ENCODE assay signal across 21 mouse cellular contexts in the genomic region with DNA sequence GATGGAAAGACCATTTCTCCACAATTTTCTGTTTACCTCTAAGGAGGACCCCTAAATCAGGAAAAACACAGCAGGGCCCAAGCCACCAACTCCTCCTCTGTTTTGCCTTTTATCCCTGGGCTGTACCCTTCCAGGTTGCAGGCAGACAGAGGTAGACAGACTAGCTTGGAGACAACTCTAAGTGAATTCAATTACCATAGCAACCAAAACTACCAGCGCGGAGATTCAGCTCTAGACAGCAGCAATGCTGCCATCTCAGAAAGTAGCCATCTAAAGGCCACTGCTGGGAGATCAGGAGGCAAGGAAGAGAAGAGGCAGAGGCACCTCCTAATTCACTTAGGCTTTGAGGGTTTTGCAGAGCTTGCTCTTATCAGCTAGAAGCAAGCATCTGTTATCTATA. TPM values are rescaled to one million over a fixed set of nuclear protein-coding genes. Genes with fewer than 3 reads are reported as not detected.
DNase-seq lines count a peak whose midpoint lies in the region; ATAC-seq and TF ChIP-seq lines count a peak whose summit lies in the region.
"Had no signal": no experiment of that assay in that cellular context is flagged by ENCODE, and none has a peak within 500 bp of the region (broad histone marks: within the 10 kb centered on the region; RNA-seq: fewer than 3 reads in every experiment).

No protein-coding gene starts in this region.

- WGBS in hindbrain, embryonic 13.5 days, result 33% methylated on average over 2 of the region's 2 CpGs
- whole genome bisulfite sequencing in hindbrain, embryonic 11.5 days, result 38% methylated on average over 2 of the region's 2 CpGs
- 42% methylated on average over 2 of the region's 2 CpGs for WGBS in midbrain, embryonic 13.5 days
- 45% methylated on average over 2 of the region's 2 CpGs for WGBS in midbrain, embryonic 10.5 days
- WGBS in hindbrain, embryonic 16.5 days, result 31% methylated on average over 2 of the region's 2 CpGs
- 9% methylated on average over 2 of the region's 2 CpGs for whole genome bisulfite sequencing in midbrain, postnatal 0 days

- peaks cover 9% of the 10 kb centered on the region; the same call in 1 of the 2 replicates for H3K4me1 ChIP-seq in hindbrain, embryonic 13.5 days (replicated peaks)
- no peaks in the 10 kb centered on the region for H3K4me1 ChIP-seq in hindbrain, embryonic 11.5 days (replicated peaks; ENCODE audit: control insufficient read depth, insufficient read depth, low read length)
- peaks cover 6% of the 10 kb centered on the region for H3K4me1 ChIP-seq in midbrain, embryonic 13.5 days (replicated peaks)
- H3K4me1 ChIP-seq in midbrain, embryonic 10.5 days, result peaks cover 6% of the 10 kb centered on the region
- H3K4me1 ChIP-seq in hindbrain, embryonic 16.5 days (ENCODE audit: control insufficient read depth, insufficient read depth, low read depth, low read length), result no peaks in the 10 kb centered on the region; the same call in 1 of the 2 replicates
- peaks cover 11% of the 10 kb centered on the region; the same call in 1 of the 2 replicates for H3K4me1 ChIP-seq in midbrain, postnatal 0 days (ENCODE audit: insufficient read depth, low read length)
- H3K4me1 ChIP-seq: embryonic facial prominence, embryonic 12.5 days; limb, embryonic 13.5 days; liver, embryonic 13.5 days; lung, embryonic 15.5 days; midbrain, embryonic 12.5 days had no signal

- H3K9ac ChIP-seq in hindbrain, embryonic 13.5 days, result no peak overlapping the region
- no peak overlapping the region for H3K9ac ChIP-seq in hindbrain, embryonic 11.5 days (ENCODE audit: low read depth, low read length)
- no peak overlapping the region for H3K9ac ChIP-seq in midbrain, embryonic 13.5 days (replicated peaks)
- no peak overlapping the region for H3K9ac ChIP-seq in hindbrain, embryonic 16.5 days (ENCODE audit: low read depth, low read length)
- no peak overlapping the region for H3K9ac ChIP-seq in midbrain, postnatal 0 days (replicated peaks; ENCODE audit: low read length, poor library complexity, severe bottlenecking)
- H3K9ac ChIP-seq: embryonic facial prominence, embryonic 12.5 days; limb, embryonic 13.5 days; liver, embryonic 13.5 days; lung, embryonic 15.5 days; midbrain, embryonic 12.5 days had no signal

- no peak for DNase-seq in hindbrain, embryonic 11.5 days (ENCODE audit: low spot score)
- DNase-seq in midbrain, embryonic 10.5 days (ENCODE audit: low spot score), result no peak
- DNase-seq in midbrain, postnatal 0 days (ENCODE audit: low spot score), result peak; percentile 72
- DNase-seq: adrenal gland, adult 2 months; cerebellum, adult 9-10 months; heart, postnatal 10 days; kidney, adult 2 months; kidney, postnatal 10 days; liver, embryonic 13.5 days; lung, postnatal 4 days had no signal

- H3K27ac ChIP-seq in hindbrain, embryonic 13.5 days, result no peak overlapping the region
- H3K27ac ChIP-seq in hindbrain, embryonic 11.5 days (ENCODE audit: low read depth, low read length), result no peak overlapping the region
- H3K27ac ChIP-seq in midbrain, embryonic 13.5 days, result no peak overlapping the region
- H3K27ac ChIP-seq in midbrain, embryonic 10.5 days (replicated peaks), result no peak overlapping the region
- no peak overlapping the region for H3K27ac ChIP-seq in hindbrain, embryonic 16.5 days (ENCODE audit: low read depth, low read length)
- H3K27ac ChIP-seq in midbrain, postnatal 0 days (ENCODE audit: low read depth, low read length), result peak overlapping the region; percentile 13; the same call in 1 of the 2 replicates
- H3K27ac ChIP-seq: embryonic facial prominence, embryonic 12.5 days; layer of hippocampus, adult 2 months; limb, embryonic 13.5 days; liver, embryonic 13.5 days; lung, embryonic 15.5 days; midbrain, embryonic 12.5 days had no signal

- H3K4me2 ChIP-seq in hindbrain, embryonic 13.5 days, result no peak overlapping the region
- H3K4me2 ChIP-seq in hindbrain, embryonic 11.5 days (replicated peaks; ENCODE audit: low read depth, low read length), result no peak overlapping the region
- no peak overlapping the region for H3K4me2 ChIP-seq in midbrain, embryonic 13.5 days (replicated peaks)
- H3K4me2 ChIP-seq in hindbrain, embryonic 16.5 days (ENCODE audit: low read length), result no peak overlapping the region
- H3K4me2 ChIP-seq in midbrain, postnatal 0 days (ENCODE audit: low read depth, low read length, poor library complexity, severe bottlenecking), result no peak overlapping the region
- H3K4me2 ChIP-seq: embryonic facial prominence, embryonic 12.5 days; heart, embryonic 11.5 days; limb, embryonic 13.5 days; liver, embryonic 13.5 days; lung, embryonic 15.5 days; midbrain, embryonic 12.5 days had no signal

- no peaks in the 10 kb centered on the region for H3K27me3 ChIP-seq in hindbrain, embryonic 13.5 days
- H3K27me3 ChIP-seq in hindbrain, embryonic 11.5 days (ENCODE audit: control insufficient read depth, insufficient read depth, low read length), result no peaks in the 10 kb centered on the region
- H3K27me3 ChIP-seq in midbrain, embryonic 13.5 days, result no peaks in the 10 kb centered on the region
- H3K27me3 ChIP-seq in midbrain, embryonic 10.5 days (ENCODE audit: low read depth, poor library complexity, severe bottlenecking), result no peaks in the 10 kb centered on the region
- H3K27me3 ChIP-seq in hindbrain, embryonic 16.5 days (replicated peaks; ENCODE audit: control insufficient read depth, insufficient read depth, low read length), result no peaks in the 10 kb centered on the region
- H3K27me3 ChIP-seq in midbrain, postnatal 0 days (ENCODE audit: insufficient read depth, low read length), result no peaks in the 10 kb centered on the region
- H3K27me3 ChIP-seq: embryonic facial prominence, embryonic 12.5 days; limb, embryonic 13.5 days; liver, embryonic 13.5 days; midbrain, embryonic 12.5 days had no signal

- no peaks in the 10 kb centered on the region for H3K36me3 ChIP-seq in hindbrain, embryonic 13.5 days
- no peaks in the 10 kb centered on the region for H3K36me3 ChIP-seq in hindbrain, embryonic 11.5 days (ENCODE audit: control insufficient read depth, insufficient read depth, low read length)
- H3K36me3 ChIP-seq in midbrain, embryonic 13.5 days, result no peaks in the 10 kb centered on the region
- no peaks in the 10 kb centered on the region for H3K36me3 ChIP-seq in midbrain, embryonic 10.5 days
- no peaks in the 10 kb centered on the region for H3K36me3 ChIP-seq in hindbrain, embryonic 16.5 days (ENCODE audit: control insufficient read depth, insufficient read depth, low read length)
- no peaks in the 10 kb centered on the region for H3K36me3 ChIP-seq in midbrain, postnatal 0 days (ENCODE audit: insufficient read depth, low read length)
- H3K36me3 ChIP-seq: embryonic facial prominence, embryonic 12.5 days; limb, embryonic 13.5 days; liver, embryonic 13.5 days; lung, embryonic 15.5 days; midbrain, embryonic 12.5 days had no signal

- no peak overlapping the region for H3K4me3 ChIP-seq in hindbrain, embryonic 13.5 days
- no peak overlapping the region for H3K4me3 ChIP-seq in hindbrain, embryonic 11.5 days (ENCODE audit: low read depth, low read length)
- H3K4me3 ChIP-seq in midbrain, embryonic 13.5 days (replicated peaks), result no peak overlapping the region
- no peak overlapping the region for H3K4me3 ChIP-seq in midbrain, embryonic 10.5 days
- H3K4me3 ChIP-seq in hindbrain, embryonic 16.5 days (ENCODE audit: low read length), result no peak overlapping the region
- no peak overlapping the region for H3K4me3 ChIP-seq in midbrain, postnatal 0 days (ENCODE audit: low read depth, low read length)
- H3K4me3 ChIP-seq: embryonic facial prominence, embryonic 12.5 days; erythroblast, embryonic 14.5 days; layer of hippocampus, adult 2 months; limb, embryonic 13.5 days; liver, embryonic 13.5 days; lung, embryonic 15.5 days; midbrain, embryonic 12.5 days had no signal

- 0 out of 2 replicates have a peak, but pooled peaks have one; percentile 36 for ATAC-seq in hindbrain, embryonic 13.5 days (ENCODE audit: low FRiP score)
- no peak for ATAC-seq in hindbrain, embryonic 11.5 days (ENCODE audit: low FRiP score)
- ATAC-seq in midbrain, embryonic 13.5 days, result 0 out of 2 replicates have a peak, but pooled peaks have one; percentile 14
- peak; percentile 81 for ATAC-seq in hindbrain, embryonic 16.5 days
- ATAC-seq in midbrain, postnatal 0 days (ENCODE audit: low FRiP score), result peak; percentile 44; the same call in 1 of the 2 replicates
- no peak for ATAC-seq in megakaryocyte progenitor cell, adult 5-6 weeks (replicated peaks; ENCODE audit: poor library complexity)

- H3K9me3 ChIP-seq in hindbrain, embryonic 13.5 days, result no peaks in the 10 kb centered on the region
- H3K9me3 ChIP-seq in hindbrain, embryonic 11.5 days (ENCODE audit: control insufficient read depth, low read length), result no peaks in the 10 kb centered on the region
- no peaks in the 10 kb centered on the region for H3K9me3 ChIP-seq in midbrain, embryonic 13.5 days
- no peaks in the 10 kb centered on the region for H3K9me3 ChIP-seq in midbrain, embryonic 10.5 days (replicated peaks)
- no peaks in the 10 kb centered on the region for H3K9me3 ChIP-seq in hindbrain, embryonic 16.5 days (ENCODE audit: control insufficient read depth, low read length)
- no peaks in the 10 kb centered on the region for H3K9me3 ChIP-seq in midbrain, postnatal 0 days (ENCODE audit: low read length)
- H3K9me3 ChIP-seq: embryonic facial prominence, embryonic 12.5 days; limb, embryonic 13.5 days; liver, embryonic 13.5 days; lung, embryonic 15.5 days; midbrain, embryonic 12.5 days had no signal

- TF ChIP-seq CTCF in midbrain, postnatal 0 days (IDR thresholded peaks at IDR 0.05), result peak; percentile 24; the same call in 1 of the 2 replicates

RNA-seq across cellular contexts. Expression of a gene that starts 15.7 kb away (rescaled TPM):
- 7.1 and 7.9 TPM in 2 replicates for polyA plus RNA-seq in hindbrain, embryonic 13.5 days (2015; fragmentation: Nextera tagmentation; extraction: Ambion mirVana)
- polyA plus RNA-seq in hindbrain, embryonic 11.5 days (2014; fragmentation: Nextera tagmentation; extraction: Ambion mirVana), result 2.5 and 3.0 TPM in 2 replicates
- 8.1 and 10.2 TPM in 2 replicates for polyA plus RNA-seq in midbrain, embryonic 13.5 days (2015; fragmentation: Nextera tagmentation; extraction: Ambion mirVana)
- polyA plus RNA-seq in midbrain, embryonic 10.5 days (2016; fragmentation: Nextera tagmentation; extraction: Ambion mirVana), result 1.2 and 1.7 TPM in 2 replicates
- polyA plus RNA-seq in hindbrain, embryonic 16.5 days (2015; fragmentation: Nextera tagmentation; extraction: Ambion mirVana), result 9.1 TPM in 2 replicates
- total RNA-seq in midbrain, postnatal 0 days (2014; rRNA removed), result 67.4 and 80.5 TPM in 2 replicates
- 9.6 and 10.6 TPM in 2 replicates for polyA plus RNA-seq in midbrain, postnatal 0 days (2015; fragmentation: Nextera tagmentation; extraction: Ambion mirVana)
- total RNA-seq in megakaryocyte progenitor cell, adult 5-6 weeks (2015), result 0.05 TPM in 1 of 2 replicates, not detected in the other
- not detected in 2 replicates for total RNA-seq in megakaryocyte progenitor cell, adult 5-6 weeks (2017)
- polyA plus RNA-seq: erythroblast, embryonic 14.5 days had no signal

Comparison
In these comparisons a context has a peak if more than half of its experiments do, and no peak if none do; other contexts are left out.
1. ATAC-seq: peak in hindbrain, embryonic 13.5 days (single experiment), midbrain, embryonic 13.5 days (single experiment), hindbrain, embryonic 16.5 days (single experiment) and midbrain, postnatal 0 days (single experiment); none in hindbrain, embryonic 11.5 days (single experiment) and megakaryocyte progenitor cell, adult 5-6 weeks (single experiment).